Mouse (Mus musculus) adrenal gland, adult 2 months (tissue): ENCODE data around the gene Tsr3. TPM values are rescaled to one million over a fixed set of nuclear protein-coding genes. Genes with fewer than 3 reads are reported as not detected.

Experiments
- microRNA-seq, 2 experiments: library from miRNA; unstranded; fragments of <30 nt; microRNA quantifications; one replicate each; pipeline ENCODE4 v1.2.0; 2021
- polyA plus RNA-seq: library from polyadenylated mRNA; depleted of rRNA; stranded (reverse); fragments of >200 nt; gene quantifications from 2 replicates; pipeline ENCODE4 v1.2.3, GENCODE M21; 2012; rRNA removed
- total RNA-seq, 2 experiments: library from RNA; stranded (reverse); gene quantifications; 2 replicates each; pipeline ENCODE4 v1.2.3; 2021

Tsr3 gene
- total and polyA plus RNA-seq, 3 experiments: 18.5 to 25.1 (median 24.1) TPM

Small RNA genes lying within 50 kb of the gene (microRNA-seq; reads per million reads assigned to microRNA genes)
- gene Mir3547: 25.7 to 26.9 reads per million in 2 experiments

Other genes starting within 250 kb of the Tsr3 start
- gene Cramp1l, start 224.4 kb upstream of the Tsr3 start, total RNA-seq: 10 to 100 TPM; 17.8 to 18.2 TPM
- 15.4 and 16.7 TPM in 2 replicates for gene Cramp1l, start 224.4 kb upstream of the Tsr3 start, polyA plus RNA-seq
- 10 to 100 TPM; 27.8 to 28.0 TPM for gene Ift140, start 224.1 kb upstream of the Tsr3 start, total RNA-seq
- gene Ift140, start 224.1 kb upstream of the Tsr3 start, polyA plus RNA-seq: 20.9 and 21.8 TPM in 2 replicates
- gene Tmem204, start 156.6 kb upstream of the Tsr3 start, total RNA-seq: 10 to 100 TPM; 32.2 to 44.8 TPM
- gene Tmem204, start 156.6 kb upstream of the Tsr3 start, polyA plus RNA-seq: 59.2 and 64.1 TPM in 2 replicates
- gene Telo2, start 124.2 kb upstream of the Tsr3 start, total RNA-seq: 10 to 100 TPM; 16.4 to 24.5 TPM
- 15.5 and 15.7 TPM in 2 replicates for gene Telo2, start 124.2 kb upstream of the Tsr3 start, polyA plus RNA-seq
- not detected for gene Ptx4, start 119.4 kb upstream of the Tsr3 start, total RNA-seq
- not detected in 2 replicates for gene Ptx4, start 119.4 kb upstream of the Tsr3 start, polyA plus RNA-seq
- gene Clcn7, start 106.8 kb upstream of the Tsr3 start, total RNA-seq: 10 to 100 TPM; 38.3 to 48.6 TPM
- gene Clcn7, start 106.8 kb upstream of the Tsr3 start, polyA plus RNA-seq: 33.9 and 37.4 TPM in 2 replicates
- under 1 TPM in 1 of 2 experiments, not detected in 1; 0.12 TPM for gene Ccdc154, start 77.7 kb upstream of the Tsr3 start, total RNA-seq
- 0.03 and 0.07 TPM in 2 replicates for gene Ccdc154, start 77.7 kb upstream of the Tsr3 start, polyA plus RNA-seq
- not detected for gene Gm38655, start 64.7 kb upstream of the Tsr3 start, total RNA-seq
- gene Gm38655, start 64.7 kb upstream of the Tsr3 start, polyA plus RNA-seq: not detected in 2 replicates
- 10 to 100 TPM; 16.7 to 24.4 TPM for gene BC003965, start 55.6 kb upstream of the Tsr3 start, total RNA-seq
- gene BC003965, start 55.6 kb upstream of the Tsr3 start, polyA plus RNA-seq: 24.0 and 25.7 TPM in 2 replicates
- gene Unkl, start 51.8 kb upstream of the Tsr3 start, total RNA-seq: 10 to 100 TPM; 14.0 to 18.1 TPM
- 23.7 and 30.3 TPM in 2 replicates for gene Unkl, start 51.8 kb upstream of the Tsr3 start, polyA plus RNA-seq
- gene Gnptg, start within 50 bp of the Tsr3 start, total RNA-seq: 10 to 100 TPM; 50.4 to 50.6 TPM
- 32.6 and 40.0 TPM in 2 replicates for gene Gnptg, start within 50 bp of the Tsr3 start, polyA plus RNA-seq
- 10 to 100 TPM in 1 of 2 experiments, 1 to 10 TPM in 1; 9.7 to 10.1 TPM for gene Baiap3, start 16.2 kb downstream of the Tsr3 start, total RNA-seq
- 84.6 and 90.0 TPM in 2 replicates for gene Baiap3, start 16.2 kb downstream of the Tsr3 start, polyA plus RNA-seq
- 100 to 1,000 TPM; 225 to 248 TPM for gene Ube2i, start 34.5 kb downstream of the Tsr3 start, total RNA-seq
- gene Ube2i, start 34.5 kb downstream of the Tsr3 start, polyA plus RNA-seq: 79.5 and 103 TPM in 2 replicates
- gene Prss34, start 58.2 kb downstream of the Tsr3 start, total RNA-seq: under 1 TPM; 0.23 to 0.48 TPM
- not detected in 2 replicates for gene Prss34, start 58.2 kb downstream of the Tsr3 start, polyA plus RNA-seq
- gene Prss28, start 68.5 kb downstream of the Tsr3 start, total RNA-seq: not detected
- gene Prss28, start 68.5 kb downstream of the Tsr3 start, polyA plus RNA-seq: not detected in 2 replicates
- not detected for gene Prss29, start 78.5 kb downstream of the Tsr3 start, total RNA-seq
- not detected in 2 replicates for gene Prss29, start 78.5 kb downstream of the Tsr3 start, polyA plus RNA-seq
- gene Tpsab1, start 105.4 kb downstream of the Tsr3 start, total RNA-seq: 1 to 10 TPM in 1 of 2 experiments, under 1 TPM in 1; 0.98 to 1.5 TPM
- 4.3 and 4.9 TPM in 2 replicates for gene Tpsab1, start 105.4 kb downstream of the Tsr3 start, polyA plus RNA-seq
- 1 to 10 TPM; 2.8 to 3.8 TPM for gene Tpsb2, start 126.1 kb downstream of the Tsr3 start, total RNA-seq
- gene Tpsb2, start 126.1 kb downstream of the Tsr3 start, polyA plus RNA-seq: 10.0 and 18.1 TPM in 2 replicates
- not detected for gene Tpsg1, start 129.1 kb downstream of the Tsr3 start, total RNA-seq
- 0.20 and 0.75 TPM in 2 replicates for gene Tpsg1, start 129.1 kb downstream of the Tsr3 start, polyA plus RNA-seq
- gene Cacna1h, start 193.6 kb downstream of the Tsr3 start, total RNA-seq: 10 to 100 TPM; 77.1 to 96.1 TPM
- 163 and 202 TPM in 2 replicates for gene Cacna1h, start 193.6 kb downstream of the Tsr3 start, polyA plus RNA-seq
- gene Tekt4, start 214.4 kb downstream of the Tsr3 start, total RNA-seq: under 1 TPM in 1 of 2 experiments, not detected in 1; 0.17 TPM
- 0.17 TPM in 1 of 2 replicates, not detected in the other for gene Tekt4, start 214.4 kb downstream of the Tsr3 start, polyA plus RNA-seq